Mouse (Mus musculus): Measurements from ENCODE around the gene Ppp1r1c.

GRCm38 (mm10) chr2:79681672-79682071 is 25.9 kb upstream of the Ppp1r1c start:
- TF ChIP-seq CTCF (IDR thresholded peaks at IDR 0.05; ENCODE audit: insufficient read depth, low read length) (no peak), POLR2A (IDR thresholded peaks at IDR 0.05; ENCODE audit: borderline replicate concordance, extremely low read depth, low read depth, low read length) (no peak)

Data from lung, adult 2 months (tissue).